ENCODE assay signal across 13 mouse cellular contexts in genomic region chr3:8440701-8441365, GRCm38 (mm10).
DNase-seq lines count a peak whose midpoint lies in the region; ATAC-seq and TF ChIP-seq lines count a peak whose summit lies in the region.
"Had no signal": no experiment of that assay in that cellular context is flagged by ENCODE, and none has a peak within 500 bp of the region (broad histone marks: within the 10 kb centered on the region; RNA-seq: fewer than 3 reads in every experiment).

No protein-coding gene starts in this region.

- DNase-seq in forebrain, embryonic 10.5 days (ENCODE audit: extremely low spot score, low spot score): no peak
- DNase-seq in lung, adult 2 months: no peak
- DNase-seq in Muller cell, postnatal 12 days (ENCODE audit: inconsistent ontology term): peak; percentile 92
- DNase-seq in brain, embryonic 14.5 days (ENCODE audit: low read depth): peak; percentile 63
- no peak for DNase-seq in spleen, postnatal 14 days (ENCODE audit: low spot score in 2 of 2)
- DNase-seq: heart, postnatal 14 days; right cerebral cortex, postnatal 14 days had no signal

- H3K36me3 ChIP-seq in forebrain, embryonic 16.5 days (ENCODE audit: control insufficient read depth, insufficient read depth): no peaks in the 10 kb centered on the region
- H3K36me3 ChIP-seq in forebrain, embryonic 10.5 days (replicated peaks): no peaks in the 10 kb centered on the region
- H3K36me3 ChIP-seq in lung, embryonic 15.5 days: no peaks in the 10 kb centered on the region
- H3K36me3 ChIP-seq: forebrain, embryonic 15.5 days; intestine, embryonic 15.5 days had no signal

- no peak overlapping the region for H3K4me2 ChIP-seq in forebrain, embryonic 16.5 days (ENCODE audit: low read length)
- no peak overlapping the region for H3K4me2 ChIP-seq in lung, embryonic 15.5 days
- H3K4me2 ChIP-seq: forebrain, embryonic 15.5 days; intestine, embryonic 15.5 days had no signal

- no peaks in the 10 kb centered on the region for H3K27me3 ChIP-seq in forebrain, embryonic 16.5 days (replicated peaks; ENCODE audit: control insufficient read depth, insufficient read depth, low read length)
- H3K27me3 ChIP-seq in forebrain, embryonic 10.5 days (ENCODE audit: poor library complexity, severe bottlenecking): no peaks in the 10 kb centered on the region
- no peaks in the 10 kb centered on the region for H3K27me3 ChIP-seq in lung, embryonic 15.5 days
- H3K27me3 ChIP-seq: forebrain, embryonic 15.5 days; intestine, embryonic 15.5 days had no signal

- no peak for TF ChIP-seq CTCF in lung, adult 2 months (IDR thresholded peaks at IDR 0.05; ENCODE audit: insufficient read depth, low read length)
- no peak for TF ChIP-seq CTCF in brain, embryonic 14.5 days (IDR thresholded peaks at IDR 0.05; ENCODE audit: borderline replicate concordance, extremely low read depth, insufficient read depth, insufficient read length)

- peak; percentile 74 for ATAC-seq in forebrain, embryonic 16.5 days
- ATAC-seq in lung, embryonic 15.5 days (ENCODE audit: borderline replicate concordance, extremely low read depth, low FRiP score, low TSS enrichment): peak; percentile 62; the same call in 1 of the 2 replicates
- ATAC-seq in monocyte, adult 5-6 weeks (replicated peaks; ENCODE audit: insufficient number of reproducible peaks, low FRiP score, low TSS enrichment, poor library complexity, severe bottlenecking): no peak
- ATAC-seq: forebrain, embryonic 15.5 days; intestine, embryonic 15.5 days had no signal

- TF ChIP-seq POLR2A in lung, adult 2 months (IDR thresholded peaks at IDR 0.05; ENCODE audit: borderline replicate concordance, extremely low read depth, low read depth, low read length): no peak
- TF ChIP-seq POLR2A in brain, embryonic 14.5 days (IDR thresholded peaks at IDR 0.05; ENCODE audit: borderline replicate concordance, extremely low read depth, insufficient read depth, insufficient read length, poor library complexity, severe bottlenecking): no peak

- H3K9ac ChIP-seq in forebrain, embryonic 16.5 days (replicated peaks; ENCODE audit: low read depth, low read length): no peak overlapping the region
- H3K9ac ChIP-seq in lung, embryonic 15.5 days: no peak overlapping the region
- H3K9ac ChIP-seq: forebrain, embryonic 15.5 days; intestine, embryonic 15.5 days had no signal

- WGBS in forebrain, embryonic 16.5 days: 41% methylated on average over 4 of the region's 4 CpGs
- 88% methylated on average over 4 of the region's 4 CpGs for WGBS in forebrain, embryonic 10.5 days
- 42% methylated on average over 4 of the region's 4 CpGs for WGBS in lung, embryonic 15.5 days
- WGBS in lung, adult 2 months: 56% methylated on average over 4 of the region's 4 CpGs

- H3K27ac ChIP-seq in forebrain, embryonic 16.5 days (ENCODE audit: low read length): no peak overlapping the region
- no peak overlapping the region for H3K27ac ChIP-seq in forebrain, embryonic 10.5 days
- no peak overlapping the region for H3K27ac ChIP-seq in lung, embryonic 15.5 days
- H3K27ac ChIP-seq: forebrain, embryonic 15.5 days; intestine, embryonic 15.5 days; stomach, postnatal 0 days had no signal

- H3K4me1 ChIP-seq in forebrain, embryonic 16.5 days (replicated peaks; ENCODE audit: control insufficient read depth, insufficient read depth, low read length): no peaks in the 10 kb centered on the region
- H3K4me1 ChIP-seq in forebrain, embryonic 10.5 days: no peaks in the 10 kb centered on the region
- H3K4me1 ChIP-seq in lung, embryonic 15.5 days: no peaks in the 10 kb centered on the region
- H3K4me1 ChIP-seq in lung, adult 2 months (ENCODE audit: control insufficient read depth, insufficient read depth, low read length): no peaks in the 10 kb centered on the region
- H3K4me1 ChIP-seq: forebrain, embryonic 15.5 days; intestine, embryonic 15.5 days had no signal

- no peaks in the 10 kb centered on the region for H3K9me3 ChIP-seq in forebrain, embryonic 16.5 days (ENCODE audit: control insufficient read depth, low read length)
- H3K9me3 ChIP-seq in forebrain, embryonic 10.5 days: no peaks in the 10 kb centered on the region
- H3K9me3 ChIP-seq in lung, embryonic 15.5 days: no peaks in the 10 kb centered on the region
- H3K9me3 ChIP-seq: forebrain, embryonic 15.5 days; intestine, embryonic 15.5 days had no signal

- H3K4me3 ChIP-seq in forebrain, embryonic 16.5 days (replicated peaks; ENCODE audit: low read length): no peak overlapping the region
- H3K4me3 ChIP-seq in forebrain, embryonic 10.5 days: no peak overlapping the region
- no peak overlapping the region for H3K4me3 ChIP-seq in lung, embryonic 15.5 days
- H3K4me3 ChIP-seq in lung, adult 2 months (replicated peaks; ENCODE audit: extremely low read depth, low read depth, low read length): no peak overlapping the region
- H3K4me3 ChIP-seq: forebrain, embryonic 15.5 days; intestine, embryonic 15.5 days had no signal

Comparison
In these comparisons a context has a peak if more than half of its experiments do, and no peak if none do; other contexts are left out.
1. DNase-seq: peak in Muller cell, postnatal 12 days (single experiment) and brain, embryonic 14.5 days (single experiment); none in forebrain, embryonic 10.5 days (single experiment), lung, adult 2 months (single experiment) and spleen, postnatal 14 days (0 of 2).